Mouse (Mus musculus) forebrain, embryonic 10.5 days (tissue): ENCODE measurements around the gene Frat1. TPM values are rescaled to one million over a fixed set of nuclear protein-coding genes. Genes with fewer than 3 reads are reported as not detected.
"Not testable (repeated sequence)": the region's sequence is repeated elsewhere in the genome, so short reads cannot be mapped to it uniquely, and the experiment has no call there.

ENCODE experiments used
- DNase-seq: peaks from one replicate; pipeline ENCODE4 v3.0.0-alpha.2; 2017; ENCODE audit warnings: low spot score; ENCODE audit errors: extremely low spot score
- H3K27ac ChIP-seq: fragments of 300-500 bp; sonication (generic); 2 replicates; pipeline ENCODE4 v1.5.1; 2016; ENCODE audit warnings: mild to moderate bottlenecking
- H3K27me3 ChIP-seq: fragments of 300-500 bp; sonication (generic); 2 replicates; pipeline ENCODE4 v1.6.1; 2016; ENCODE audit warnings: mild to moderate bottlenecking; ENCODE audit not compliant: poor library complexity, severe bottlenecking
- H3K36me3 ChIP-seq: fragments of 300-500 bp; sonication (generic); replicated peaks from 2 replicates; pipeline ENCODE4 v1.6.1; 2016; ENCODE audit warnings: mild to moderate bottlenecking, moderate library complexity
- H3K4me1 ChIP-seq: fragments of 300-500 bp; sonication (generic); 2 replicates; pipeline ENCODE4 v1.6.1; 2016
- H3K4me3 ChIP-seq: fragments of 300-500 bp; sonication (generic); 2 replicates; pipeline ENCODE4 v1.5.1; 2016; ENCODE audit warnings: mild to moderate bottlenecking, moderate library complexity
- H3K9me3 ChIP-seq: fragments of 300-500 bp; sonication (generic); 2 replicates; pipeline ENCODE4 v1.6.1; 2016; ENCODE audit warnings: mild to moderate bottlenecking, moderate library complexity
- WGBS: fragments of 180-500 bp; shearing (Covaris S2); methylation state at CpG from one replicate; pipeline ENCODE4 v1.1.7; 2016; 5-methylcytosine and 5-hydroxymethylcytosine counted together
- polyA plus RNA-seq: library from polyadenylated mRNA; unstranded; fragments of >200 nt; fragmentation: Nextera tagmentation; extraction: Ambion mirVana; gene quantifications from 2 replicates; pipeline ENCODE4 v1.2.1, GENCODE M21; 2016

The Frat1 gene
- polyA plus RNA-seq, 1 experiment from 2014 or later = 11.8 TPM

DNA sequence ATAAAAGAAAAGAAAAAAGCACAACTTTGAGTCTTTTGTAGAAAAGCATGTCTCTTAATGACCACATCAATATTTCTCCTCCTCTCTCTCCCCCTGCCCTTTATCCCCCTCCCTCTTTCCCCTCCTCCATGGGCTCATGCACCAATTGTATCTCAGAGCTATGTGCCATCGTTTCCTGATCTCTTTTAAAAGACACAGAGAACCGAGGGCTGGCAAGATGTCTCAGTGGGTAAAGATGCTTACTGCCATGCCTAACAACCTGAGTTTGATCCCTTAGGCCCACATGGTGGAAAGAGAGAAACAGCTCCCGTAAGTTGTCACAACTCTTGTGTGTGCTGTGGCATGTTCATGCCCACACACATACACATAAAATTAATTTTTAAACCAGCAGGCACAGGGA is 6.9 kb downstream of the Frat1 start:
- Histone ChIP-seq H3K9me3 (no peaks in the 10 kb centered on the region), H3K36me3 (no peaks in the 10 kb centered on the region), H3K27ac (peak overlapping the region; percentile 74; the same call in 1 of the 2 replicates), H3K27me3 (peaks cover 24% of the 10 kb centered on the region), H3K4me1 (peaks cover 42% of the 10 kb centered on the region), H3K4me3 (no peak overlapping the region)
- DNase-seq = no peak
- 61% methylated on average over 3 of the region's 3 CpGs for WGBS

DNA sequence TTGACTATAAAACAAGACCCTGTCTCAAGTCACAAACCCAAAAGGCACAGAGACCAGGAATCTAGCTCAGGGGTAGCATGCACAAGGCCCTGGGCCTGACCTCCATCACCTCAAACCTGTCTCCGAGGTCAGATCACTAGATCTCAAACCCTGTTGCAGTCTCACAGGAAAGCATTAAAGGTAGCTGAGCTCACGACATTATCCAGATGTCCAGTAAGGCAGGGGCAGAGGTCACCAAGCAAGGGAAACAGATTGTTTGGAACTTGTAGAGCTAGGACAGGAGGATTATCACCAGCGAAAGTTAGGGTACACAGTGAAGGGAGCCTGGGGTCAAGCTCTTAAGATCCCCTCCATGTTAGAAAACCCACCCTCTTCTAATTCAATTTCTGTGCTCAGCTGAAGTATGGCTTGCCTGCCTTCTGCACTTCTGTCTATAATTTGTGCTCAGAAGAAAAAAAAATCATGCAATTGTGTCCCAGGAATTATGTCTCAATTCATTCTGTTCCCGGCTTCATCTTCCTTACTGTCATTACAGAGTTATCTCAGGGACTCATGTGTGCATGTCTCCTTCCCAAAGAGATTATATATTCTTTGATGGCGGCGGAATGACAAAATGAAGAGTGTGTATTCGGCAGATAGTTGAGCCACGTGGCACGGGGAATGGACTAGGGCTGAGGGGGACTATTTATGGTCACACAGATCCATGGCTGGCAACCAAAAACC is 7.6 kb downstream of the Frat1 start:
- Histone ChIP-seq H3K27me3 (peaks cover 17% of the 10 kb centered on the region), H3K9me3 (no peaks in the 10 kb centered on the region), H3K4me1 (peaks cover 36% of the 10 kb centered on the region), H3K27ac (0 out of 2 replicates have a peak overlapping the region, but pooled peaks have one; percentile 74), H3K36me3 (no peaks in the 10 kb centered on the region), H3K4me3 (no peak overlapping the region)
- 78% methylated on average over 9 of the region's 9 CpGs for WGBS
- no peak for DNase-seq

DNA sequence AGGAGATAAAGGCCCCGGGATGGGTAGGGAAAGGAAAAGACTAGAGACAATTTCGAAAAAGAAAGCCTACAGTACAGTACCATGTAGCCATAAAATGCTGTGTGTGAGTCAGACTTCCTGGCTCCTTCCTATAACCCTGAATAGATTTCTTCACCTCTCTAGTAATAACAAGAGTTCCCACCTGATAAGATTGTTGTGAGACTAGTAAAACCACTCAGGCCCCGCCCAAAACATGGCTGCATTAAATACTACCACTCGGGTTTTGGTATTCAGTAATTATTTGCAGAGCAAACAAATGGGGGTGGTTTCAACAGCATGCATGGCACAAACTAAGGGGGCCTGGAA is 8.1 kb downstream of the Frat1 start:
- Histone ChIP-seq H3K9me3 (no peaks in the 10 kb centered on the region), H3K27me3 (peaks cover 12% of the 10 kb centered on the region), H3K36me3 (no peaks in the 10 kb centered on the region), H3K27ac (no peak overlapping the region), H3K4me3 (no peak overlapping the region), H3K4me1 (peaks cover 30% of the 10 kb centered on the region)
- WGBS = 76% methylated on average over 4 of the region's 4 CpGs
- no peak for DNase-seq

DNA sequence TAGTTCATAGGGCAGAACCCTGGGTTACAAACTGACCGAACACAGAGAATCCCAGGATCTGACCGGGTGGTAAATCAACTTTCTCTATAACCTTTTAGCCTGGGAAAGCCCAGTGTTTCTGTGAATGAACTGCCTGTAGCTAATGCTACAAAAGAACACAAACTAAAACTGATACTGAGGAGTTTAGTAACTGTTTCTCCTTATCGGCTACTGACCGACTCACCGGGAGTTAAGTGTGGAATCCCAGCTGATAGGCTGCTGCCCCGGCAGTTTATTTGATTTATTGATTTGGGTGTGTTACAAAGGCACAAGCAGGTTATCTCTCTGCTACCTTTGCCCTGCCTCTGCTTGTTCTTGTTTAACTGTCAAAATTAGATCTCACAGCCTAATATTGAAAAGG is 9.0 kb downstream of the Frat1 start:
- Histone ChIP-seq H3K36me3 (no peaks in the 10 kb centered on the region), H3K4me3 (no peak overlapping the region), H3K27me3 (peaks cover 3% of the 10 kb centered on the region), H3K27ac (no peak overlapping the region), H3K4me1 (peaks cover 26% of the 10 kb centered on the region), H3K9me3 (no peaks in the 10 kb centered on the region)
- 87% methylated on average over 6 of the region's 6 CpGs for WGBS
- DNase-seq = no peak

DNA sequence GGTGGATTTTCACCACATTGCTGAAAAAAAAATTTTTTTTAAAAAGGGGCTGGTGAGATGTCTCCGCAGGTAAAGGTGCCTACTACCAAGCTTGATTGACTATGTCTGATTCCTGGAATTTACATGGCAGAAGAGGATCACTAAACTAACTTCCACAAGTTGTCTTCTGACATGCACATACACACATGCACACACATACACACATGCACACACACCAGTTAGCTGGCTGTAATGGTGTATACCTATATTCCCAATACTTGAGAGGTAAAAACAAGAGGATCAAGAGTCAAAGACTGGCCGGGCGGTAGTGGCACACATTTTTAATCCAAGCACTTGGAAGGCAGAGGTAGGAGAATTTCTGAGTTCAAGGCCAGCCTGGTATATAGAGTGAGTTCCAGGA is 9.9 kb downstream of the Frat1 start:
- H3K27ac ChIP-seq = no peak overlapping the region
- DNase-seq = no peak
- no peaks in the 10 kb centered on the region for H3K27me3 ChIP-seq
- H3K36me3 ChIP-seq = no peaks in the 10 kb centered on the region
- H3K4me1 ChIP-seq = peaks cover 26% of the 10 kb centered on the region
- 98% methylated on average over 3 of the region's 3 CpGs for WGBS
- H3K4me3 ChIP-seq = no peak overlapping the region
- H3K9me3 ChIP-seq = no peaks in the 10 kb centered on the region

DNA sequence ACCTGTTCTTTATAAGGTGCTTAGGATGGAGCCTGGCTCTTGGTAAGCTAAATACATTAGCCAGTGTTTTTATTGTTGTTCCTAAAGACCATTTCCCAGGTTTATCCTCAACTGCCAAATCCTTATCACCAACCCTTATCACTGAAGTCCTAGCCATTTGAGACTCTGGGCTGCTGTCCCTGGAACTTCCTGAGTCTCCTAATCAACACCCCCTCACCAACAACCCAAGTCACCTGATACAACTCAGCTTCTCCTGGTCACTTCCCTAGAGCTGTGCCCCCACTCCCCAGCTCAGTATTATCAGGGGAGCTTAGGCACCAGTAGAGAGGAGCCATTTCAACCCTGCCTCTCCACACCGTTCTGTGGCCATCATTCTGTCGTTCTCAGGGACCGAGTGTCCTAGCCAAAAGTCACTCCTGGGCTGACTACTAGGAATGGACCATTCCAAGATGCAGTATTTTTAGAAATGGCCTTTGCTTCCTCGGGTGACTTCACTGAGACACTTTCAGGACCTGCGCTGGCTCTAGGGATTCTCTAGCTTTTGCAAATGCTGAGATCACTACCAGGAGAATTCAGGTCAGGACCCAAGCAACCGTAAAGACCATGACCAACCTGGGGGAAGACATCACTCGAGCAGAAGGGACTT is 11.5 kb downstream of the Frat1 start:
- DNase-seq = no peak
- H3K27ac ChIP-seq = no peak overlapping the region
- H3K27me3 ChIP-seq = peaks cover 10% of the 10 kb centered on the region
- H3K4me1 ChIP-seq = peaks cover 19% of the 10 kb centered on the region
- H3K36me3 ChIP-seq = no peaks in the 10 kb centered on the region
- no peak overlapping the region for H3K4me3 ChIP-seq
- 82% methylated on average over 7 of the region's 7 CpGs for WGBS
- no peaks in the 10 kb centered on the region for H3K9me3 ChIP-seq

DNA sequence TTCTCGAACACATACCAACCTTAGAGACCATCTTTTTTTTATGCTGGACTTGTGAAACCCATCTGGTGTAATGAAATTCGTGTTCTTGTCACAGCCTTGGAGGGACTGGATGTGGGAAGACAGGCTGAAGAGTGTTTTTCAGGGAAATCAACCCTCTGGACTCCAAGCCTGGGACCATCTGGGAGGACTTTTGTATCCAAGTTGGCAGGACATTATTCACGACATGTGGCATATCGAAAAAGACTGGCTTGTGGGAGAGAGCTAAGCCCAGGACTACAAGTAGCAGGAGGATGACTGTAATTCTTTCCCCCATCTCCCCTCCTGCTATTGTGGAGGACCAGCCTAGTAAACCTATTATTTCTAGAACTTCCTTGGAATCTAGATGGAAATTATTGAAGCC is 12.4 kb downstream of the Frat1 start:
- no peak for DNase-seq
- Histone ChIP-seq H3K4me1 (peaks cover 19% of the 10 kb centered on the region), H3K36me3 (no peaks in the 10 kb centered on the region), H3K27ac (no peak overlapping the region), H3K27me3 (peaks cover 14% of the 10 kb centered on the region), H3K4me3 (no peak overlapping the region), H3K9me3 (no peaks in the 10 kb centered on the region)
- 88% methylated on average over 4 of the region's 4 CpGs for WGBS

GRCm38 (mm10) chr19:41842706-41843105 is 12.9 kb downstream of the Frat1 start:
- H3K4me1 ChIP-seq = peaks cover 21% of the 10 kb centered on the region
- H3K27me3 ChIP-seq = peaks cover 14% of the 10 kb centered on the region
- H3K36me3 ChIP-seq = no peaks in the 10 kb centered on the region
- H3K27ac ChIP-seq = no peak overlapping the region
- WGBS = 82% methylated on average over 4 of the region's 4 CpGs
- H3K9me3 ChIP-seq = no peaks in the 10 kb centered on the region
- H3K4me3 ChIP-seq = no peak overlapping the region
- DNase-seq = no peak

- Histone ChIP-seq H3K4me3 (no peak overlapping the region), H3K27me3 (peaks cover 14% of the 10 kb centered on the region), H3K4me1 (peaks cover 21% of the 10 kb centered on the region), H3K27ac (no peak overlapping the region), H3K9me3 (no peaks in the 10 kb centered on the region), H3K36me3 (no peaks in the 10 kb centered on the region)
- no peak for DNase-seq
- 86% methylated on average over 6 of the region's 6 CpGs for whole genome bisulfite sequencing
These were observed 14.6 kb downstream of the Frat1 start for GRCm38 (mm10) chr19:41844345-41844744.

DNA sequence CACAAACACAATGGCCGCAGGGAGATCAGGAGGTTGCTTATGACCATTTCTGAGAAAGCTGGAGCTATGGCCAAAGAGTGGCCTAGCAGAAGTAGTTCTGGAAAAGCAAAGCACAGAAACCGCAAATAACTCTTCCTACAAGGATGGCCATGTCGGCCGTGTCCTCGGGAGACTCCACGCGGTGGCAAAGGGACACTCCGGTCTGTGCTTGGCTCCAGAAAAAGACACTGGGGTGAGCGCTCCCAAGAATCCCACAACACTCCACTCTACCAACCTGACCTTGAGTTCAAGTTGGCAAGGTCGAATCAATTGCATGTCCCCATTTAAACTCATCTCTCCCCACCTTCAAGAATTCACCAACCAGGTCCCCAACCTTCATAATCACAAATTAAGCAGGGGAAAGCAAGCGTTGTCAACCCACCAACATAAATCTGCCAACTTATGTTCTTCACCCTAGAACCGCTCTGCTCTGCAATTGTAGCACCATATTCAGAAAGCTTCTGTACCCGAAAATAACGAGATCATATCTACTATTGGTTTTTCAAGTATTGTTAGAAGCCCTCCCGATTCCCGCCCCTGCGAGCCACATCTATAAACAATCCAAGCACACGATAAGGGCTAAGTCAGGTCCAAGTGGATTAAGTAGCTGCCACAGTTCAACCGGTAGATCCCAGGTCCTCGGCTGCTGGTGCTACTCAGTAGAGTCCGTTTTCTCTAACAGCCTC is 16.8 kb downstream of the Frat1 start:
- no peaks in the 10 kb centered on the region for H3K36me3 ChIP-seq
- H3K9me3 ChIP-seq = no peaks in the 10 kb centered on the region
- H3K27me3 ChIP-seq = peaks cover 14% of the 10 kb centered on the region
- H3K4me1 ChIP-seq = peaks cover 42% of the 10 kb centered on the region
- H3K4me3 ChIP-seq = peak overlapping the region; percentile 83
- WGBS = 16% methylated on average over 21 of the region's 21 CpGs
- DNase-seq = peak; percentile 19
- peak overlapping the region; percentile 97 for H3K27ac ChIP-seq

GRCm38 (mm10) chr19:41847091-41847581 is 17.4 kb downstream of the Frat1 start:
- DNase-seq = peak; percentile 53
- Histone ChIP-seq H3K27ac (peak overlapping the region; percentile 97), H3K27me3 (peaks cover 14% of the 10 kb centered on the region), H3K4me3 (peak overlapping the region; percentile 83), H3K4me1 (peaks cover 47% of the 10 kb centered on the region), H3K36me3 (no peaks in the 10 kb centered on the region), H3K9me3 (no peaks in the 10 kb centered on the region)
- WGBS = under 1% methylated on average over 54 of the region's 64 CpGs

- Histone ChIP-seq H3K4me1 (peaks cover 47% of the 10 kb centered on the region), H3K27ac (peak overlapping the region; percentile 97), H3K27me3 (peaks cover 14% of the 10 kb centered on the region), H3K4me3 (peak overlapping the region; percentile 83)
- H3K36me3 ChIP-seq, H3K9me3 ChIP-seq: not testable (repeated sequence)
- WGBS = under 1% methylated on average over 50 of the region's 53 CpGs
- peak; percentile 73 for DNase-seq
These were observed 17.8 kb downstream of the Frat1 start for GRCm38 (mm10) chr19:41847614-41847991.
